Mouse (Mus musculus) intestine, embryonic 14.5 days (tissue): ENCODE data around the gene Rnf150. TPM values are rescaled to one million over a fixed set of nuclear protein-coding genes. Genes with fewer than 3 reads are reported as not detected.
"Not testable (repeated sequence)": the region's sequence is repeated elsewhere in the genome, so short reads cannot be mapped to it uniquely, and the experiment has no call there.

Experiments
- ATAC-seq: fragments of 200-750 bp; cut with Nextera tagmentation; replicated peaks from 2 replicates; pipeline ENCODE4 v1.8.0; 2017; ENCODE audit warnings: low read depth, moderate number of reproducible peaks, moderate TSS enrichment, moderate library complexity; ENCODE audit not compliant: low FRiP score, low TSS enrichment
- DNase-seq: peaks from one replicate; pipeline ENCODE4 v3.0.0-alpha.2; 2018; ENCODE audit warnings: low spot score
- H3K27ac ChIP-seq: fragments of 300-500 bp; sonication (generic); 2 replicates; pipeline ENCODE4 v1.5.1; 2014; ENCODE audit warnings: low read depth, mild to moderate bottlenecking, control low read depth
- H3K27me3 ChIP-seq: fragments of 300-500 bp; sonication (generic); replicated peaks from 2 replicates; pipeline ENCODE4 v1.6.1; 2014; ENCODE audit warnings: low read length, control low read depth; ENCODE audit not compliant: control insufficient read depth, insufficient read depth
- H3K36me3 ChIP-seq: fragments of 300-500 bp; sonication (generic); 2 replicates; pipeline ENCODE4 v1.6.1; 2014; ENCODE audit warnings: low read length, control low read depth; ENCODE audit not compliant: control insufficient read depth, insufficient read depth
- H3K4me1 ChIP-seq: fragments of 300-500 bp; sonication (generic); replicated peaks from 2 replicates; pipeline ENCODE4 v1.6.1; 2014; ENCODE audit warnings: low read length, control low read depth, mixed read lengths; ENCODE audit not compliant: control insufficient read depth, insufficient read depth
- H3K4me2 ChIP-seq: fragments of 300-500 bp; sonication (generic); 2 replicates; pipeline ENCODE4 v1.6.1; 2014; ENCODE audit warnings: low read length
- H3K4me3 ChIP-seq: fragments of 300-500 bp; sonication (generic); 2 replicates; pipeline ENCODE4 v1.5.1; 2014; ENCODE audit warnings: low read depth, low read length, control low read depth, mixed read lengths
- H3K9ac ChIP-seq: fragments of 300-500 bp; sonication (generic); 2 replicates; pipeline ENCODE4 v1.6.1; 2014; ENCODE audit warnings: mild to moderate bottlenecking, low read length
- H3K9me3 ChIP-seq: fragments of 300-500 bp; sonication (generic); 2 replicates; pipeline ENCODE4 v1.6.1; 2016; ENCODE audit warnings: low read length, control low read depth; ENCODE audit not compliant: control insufficient read depth
- WGBS: fragments of 180-500 bp; shearing (Covaris S2); extraction: QIAGEN DNeasy Blood & Tissue Kit; methylation state at CpG from one replicate; pipeline ENCODE4 v1.1.7; 2014; 5-methylcytosine and 5-hydroxymethylcytosine counted together
- polyA plus RNA-seq: library from polyadenylated mRNA; unstranded; fragments of >200 nt; fragmentation: Nextera tagmentation; extraction: Ambion mirVana; gene quantifications from 2 replicates; pipeline ENCODE4 v1.2.1, GENCODE M21; 2014

Rnf150 gene
- polyA plus RNA-seq, 1 experiment from 2014 or later: 1.5 TPM

DNA sequence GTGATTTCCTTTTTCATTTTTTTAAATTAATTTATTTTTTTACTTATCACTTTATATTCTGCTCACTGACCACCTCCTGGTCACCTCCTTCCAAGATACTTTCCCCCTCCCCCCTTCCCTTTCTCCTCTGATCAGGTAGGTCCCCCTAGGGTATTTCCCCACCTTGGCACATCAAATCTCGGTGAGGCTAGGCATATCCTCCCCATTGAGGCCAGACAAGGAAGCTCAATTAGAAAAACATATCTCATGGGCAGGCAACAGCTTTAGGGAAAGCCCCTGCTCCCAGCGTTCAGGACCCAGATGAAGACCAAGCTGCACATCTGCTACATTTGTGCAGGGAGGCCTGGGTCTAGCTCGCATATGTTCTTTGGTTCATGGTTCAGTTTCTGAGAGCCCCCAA, 211.1 kb downstream of the Rnf150 start:
- WGBS: 86% methylated on average over 3 of the region's 3 CpGs

DNA sequence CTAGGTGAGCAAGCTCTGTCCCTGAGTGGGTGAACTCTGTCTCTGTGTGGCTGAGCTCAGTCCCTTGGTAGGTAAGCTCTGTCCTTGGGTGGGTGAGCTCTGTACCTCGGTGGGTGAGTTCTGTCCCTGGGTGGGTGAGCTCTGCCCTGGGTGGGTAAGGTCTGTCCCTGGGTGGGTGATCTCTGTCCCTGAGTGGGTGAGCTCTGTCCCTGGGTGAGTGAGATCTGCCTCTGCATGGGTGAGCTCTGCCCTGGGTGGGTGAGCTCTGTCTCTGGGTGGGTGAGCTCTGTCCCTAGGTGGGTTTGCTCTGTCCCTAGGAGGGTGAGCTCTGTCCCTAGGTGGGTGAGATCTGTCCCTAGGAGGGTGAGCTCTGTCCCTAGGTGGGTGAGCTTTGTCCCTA, 213.5 kb downstream of the Rnf150 start:
- no peak for ATAC-seq
- 100% methylated on average over 1 of the region's 1 CpGs for WGBS

More for the DNA sequence above, 211.1 kb downstream of the Rnf150 start:
- Histone ChIP-seq H3K36me3 (no peaks in the 10 kb centered on the region), H3K4me2 (no peak overlapping the region), H3K4me3 (no peak overlapping the region), H3K9me3 (no peaks in the 10 kb centered on the region), H3K27ac (no peak overlapping the region), H3K4me1 (no peaks in the 10 kb centered on the region; the same call in 1 of the 2 replicates), H3K9ac (no peak overlapping the region), H3K27me3 (no peaks in the 10 kb centered on the region)
- no peak for ATAC-seq
- DNase-seq: no peak

DNA sequence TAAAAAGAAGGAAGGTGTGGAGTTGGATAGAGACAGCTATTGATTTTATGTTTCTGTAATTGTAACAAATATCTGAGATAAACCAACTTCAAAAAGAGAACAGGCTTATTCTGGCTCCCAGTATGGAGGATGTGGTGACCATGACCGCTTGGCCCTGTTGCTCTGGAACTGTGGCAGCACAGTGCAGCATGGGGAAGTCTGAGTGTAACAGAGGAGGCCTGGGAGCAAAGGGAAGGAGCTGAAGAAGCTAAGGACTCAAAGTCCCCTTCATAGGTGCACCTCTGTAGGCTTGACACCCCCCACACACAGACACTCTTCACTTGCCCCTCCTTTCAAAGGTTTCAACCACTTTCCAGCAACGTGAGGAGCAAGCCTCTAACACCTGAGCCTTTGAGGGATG, 214.2 kb downstream of the Rnf150 start:
- WGBS: 66% methylated on average over 2 of the region's 2 CpGs
- no peak for DNase-seq

More for the DNA sequence above, 213.5 kb downstream of the Rnf150 start:
- H3K9ac ChIP-seq: no peak overlapping the region
- no peak overlapping the region for H3K4me2 ChIP-seq
- no peak for DNase-seq
- no peaks in the 10 kb centered on the region for H3K27me3 ChIP-seq
- no peaks in the 10 kb centered on the region for H3K9me3 ChIP-seq
- H3K36me3 ChIP-seq: no peaks in the 10 kb centered on the region
- peaks cover 6% of the 10 kb centered on the region; the same call in 1 of the 2 replicates for H3K4me1 ChIP-seq
- H3K27ac ChIP-seq: no peak overlapping the region
- H3K4me3 ChIP-seq: no peak overlapping the region

DNA sequence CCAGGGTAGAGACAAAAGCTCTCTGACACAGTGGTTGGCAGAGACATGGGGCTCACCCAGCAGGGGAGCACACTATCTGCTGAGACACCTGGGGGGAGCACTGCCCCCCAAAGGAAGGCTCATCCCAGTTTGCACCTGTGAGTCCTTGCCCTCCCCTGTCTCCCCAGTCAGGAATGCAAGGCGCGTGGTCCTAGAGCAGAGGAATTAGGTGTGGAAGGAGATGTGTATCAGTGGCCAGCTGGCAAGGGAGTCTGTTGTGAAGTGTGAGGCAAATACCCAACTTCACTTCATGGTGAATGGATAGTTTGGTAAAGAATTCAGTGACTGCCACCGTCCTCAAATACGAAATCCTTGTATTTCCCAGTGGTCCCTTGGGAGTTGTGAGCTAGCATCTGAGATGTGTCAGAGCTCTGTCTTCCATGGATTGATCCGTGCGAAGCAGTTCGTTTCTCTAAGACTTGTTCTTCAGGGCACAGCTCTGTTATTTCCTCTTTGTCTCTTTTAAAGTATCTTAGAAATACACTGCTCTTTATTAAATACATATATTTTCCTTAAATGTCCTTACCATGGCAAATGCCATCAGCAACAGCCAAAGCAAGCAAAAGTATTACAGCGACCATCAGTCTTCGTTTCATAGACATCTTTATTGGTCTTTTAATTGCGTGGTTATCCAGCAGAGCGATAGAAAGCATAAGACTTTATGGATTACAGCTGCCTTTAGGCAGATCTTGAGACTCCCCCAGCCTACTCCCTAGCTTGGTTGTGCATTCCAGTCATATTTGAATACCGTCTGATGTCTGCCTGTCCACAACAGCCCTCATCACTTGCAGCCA, 215.8 kb downstream of the Rnf150 start:
- Histone ChIP-seq H3K27ac (no peak overlapping the region), H3K4me1 (peaks cover 6% of the 10 kb centered on the region; the same call in 1 of the 2 replicates), H3K9ac (no peak overlapping the region), H3K36me3 (no peaks in the 10 kb centered on the region), H3K27me3 (no peaks in the 10 kb centered on the region), H3K4me2 (no peak overlapping the region), H3K9me3 (no peaks in the 10 kb centered on the region), H3K4me3 (no peak overlapping the region)
- DNase-seq: no peak
- no peak for ATAC-seq
- 46% methylated on average over 12 of the region's 12 CpGs for WGBS

More for the DNA sequence above, 214.2 kb downstream of the Rnf150 start:
- Histone ChIP-seq H3K27ac (no peak overlapping the region), H3K4me3 (no peak overlapping the region), H3K9me3 (no peaks in the 10 kb centered on the region), H3K4me1 (peaks cover 6% of the 10 kb centered on the region; the same call in 1 of the 2 replicates), H3K9ac (no peak overlapping the region), H3K4me2 (no peak overlapping the region), H3K27me3 (no peaks in the 10 kb centered on the region), H3K36me3 (no peaks in the 10 kb centered on the region)
- no peak for ATAC-seq

DNA sequence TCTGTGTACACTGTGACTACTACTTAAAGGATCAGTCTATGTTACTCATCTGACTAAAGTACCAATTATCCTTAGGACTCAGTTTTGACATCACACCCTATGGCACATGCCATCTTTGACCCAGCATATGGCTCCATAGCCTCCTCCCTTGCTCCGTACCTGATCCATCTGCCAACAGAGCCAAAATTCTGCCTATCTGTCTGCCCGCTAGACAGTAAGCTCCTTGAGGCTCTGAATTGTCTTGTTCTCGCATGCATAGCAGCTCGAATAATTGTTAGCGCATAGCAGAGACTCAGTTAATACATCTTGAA, 216.3 kb downstream of the Rnf150 start:
- Histone ChIP-seq H3K27me3 (no peaks in the 10 kb centered on the region), H3K27ac (no peak overlapping the region), H3K4me3 (no peak overlapping the region), H3K9ac (no peak overlapping the region), H3K36me3 (no peaks in the 10 kb centered on the region), H3K9me3 (no peaks in the 10 kb centered on the region), H3K4me2 (no peak overlapping the region), H3K4me1 (peaks cover 6% of the 10 kb centered on the region; the same call in 1 of the 2 replicates)
- ATAC-seq (no peak), DNase-seq (peak; percentile 52)
- WGBS: 83% methylated on average over 5 of the region's 5 CpGs

- Histone ChIP-seq H3K4me2 (no peak overlapping the region), H3K27me3 (no peaks in the 10 kb centered on the region), H3K9ac (no peak overlapping the region), H3K9me3 (no peaks in the 10 kb centered on the region), H3K4me3 (no peak overlapping the region), H3K36me3 (no peaks in the 10 kb centered on the region), H3K4me1 (peaks cover 6% of the 10 kb centered on the region; the same call in 1 of the 2 replicates), H3K27ac (no peak overlapping the region)
- DNase-seq: no peak
- 27% methylated on average over 4 of the region's 4 CpGs for WGBS
- no peak for ATAC-seq
Observed at GRCm38 (mm10) chr8:83081266-83081665, 218.1 kb downstream of the Rnf150 start.

DNA sequence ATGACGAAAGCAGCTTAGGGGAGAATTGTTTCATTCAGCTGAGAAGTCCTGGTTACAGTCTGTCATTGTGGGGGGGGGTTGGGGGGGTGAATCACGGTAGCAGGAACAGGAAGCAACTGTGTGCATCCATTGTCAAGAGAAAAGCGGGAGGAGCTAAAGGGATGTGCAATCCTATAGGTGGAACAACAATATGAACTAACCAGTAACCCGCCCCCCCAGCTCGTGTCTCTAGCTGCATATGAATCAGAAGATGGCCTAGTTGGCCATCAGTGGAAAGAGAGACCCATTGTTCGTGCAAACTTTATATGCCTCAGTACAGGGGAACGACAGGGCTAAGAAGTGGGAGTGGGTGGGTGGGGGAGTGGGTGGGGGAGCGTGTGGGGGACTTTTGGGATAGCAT, 218.7 kb downstream of the Rnf150 start:
- H3K27ac ChIP-seq, H3K4me1 ChIP-seq, H3K9me3 ChIP-seq, H3K9ac ChIP-seq, H3K36me3 ChIP-seq, ATAC-seq, H3K27me3 ChIP-seq, H3K4me3 ChIP-seq, H3K4me2 ChIP-seq, DNase-seq: not testable (repeated sequence)
- 80% methylated on average over 7 of the region's 8 CpGs for WGBS

DNA sequence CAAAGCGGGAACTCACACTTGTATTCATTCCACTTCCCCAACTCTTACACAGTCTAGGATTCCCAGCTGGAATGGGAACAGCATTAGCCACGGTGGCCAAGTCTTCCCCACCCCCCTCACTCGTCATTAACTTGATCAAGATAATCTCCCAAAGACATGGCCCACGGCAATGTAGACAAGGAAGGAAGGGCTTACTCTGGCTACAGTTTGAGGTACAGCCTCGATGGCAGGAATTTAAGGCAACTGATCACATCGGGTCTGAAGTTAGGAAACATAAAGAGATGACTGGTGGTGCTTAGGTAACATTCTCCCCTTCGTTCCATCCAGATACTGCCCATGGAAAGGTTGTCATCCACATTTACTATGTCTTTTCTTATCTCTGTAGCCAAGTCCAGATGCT, 219.1 kb downstream of the Rnf150 start:
- whole genome bisulfite sequencing: 82% methylated on average over 7 of the region's 7 CpGs
- Histone ChIP-seq H3K9me3 (no peaks in the 10 kb centered on the region), H3K4me3 (no peak overlapping the region), H3K27me3 (no peaks in the 10 kb centered on the region), H3K9ac (no peak overlapping the region), H3K4me1 (peaks cover 6% of the 10 kb centered on the region; the same call in 1 of the 2 replicates), H3K27ac (no peak overlapping the region), H3K4me2 (no peak overlapping the region), H3K36me3 (no peaks in the 10 kb centered on the region)
- ATAC-seq (no peak), DNase-seq (no peak)

GRCm38 (mm10) chr8:83083452-83083851, 220.3 kb downstream of the Rnf150 start:
- no peaks in the 10 kb centered on the region for H3K9me3 ChIP-seq
- H3K4me1 ChIP-seq: peaks cover 6% of the 10 kb centered on the region; the same call in 1 of the 2 replicates
- no peak overlapping the region for H3K4me2 ChIP-seq
- no peaks in the 10 kb centered on the region for H3K27me3 ChIP-seq
- DNase-seq: no peak
- no peak overlapping the region for H3K9ac ChIP-seq
- 81% methylated on average over 6 of the region's 6 CpGs for WGBS
- no peak overlapping the region for H3K27ac ChIP-seq
- no peak for ATAC-seq
- no peak overlapping the region for H3K4me3 ChIP-seq
- H3K36me3 ChIP-seq: no peaks in the 10 kb centered on the region
